ENCODE assay signal across 28 mouse cellular contexts in the genomic region with DNA sequence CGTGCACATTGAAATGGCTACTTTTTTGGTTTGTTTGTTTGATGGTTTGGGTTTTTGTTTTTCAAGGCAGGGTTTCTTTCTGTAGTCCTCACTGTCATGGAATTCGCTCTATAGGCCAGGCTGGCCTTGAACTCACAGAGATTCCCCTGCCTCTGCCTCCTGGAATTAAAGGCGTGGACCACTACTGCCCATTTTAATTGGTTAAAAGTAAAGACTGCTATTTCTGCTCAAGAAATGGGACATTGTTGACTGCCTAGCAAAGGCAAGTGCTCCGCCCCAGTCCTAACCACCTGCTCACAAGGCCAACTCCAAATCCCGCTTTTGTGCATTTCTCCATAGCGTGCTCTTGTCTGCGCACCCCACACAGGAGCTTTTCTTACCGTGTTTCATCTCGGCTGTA. TPM values are rescaled to one million over a fixed set of nuclear protein-coding genes. Genes with fewer than 3 reads are reported as not detected.
DNase-seq lines count a peak whose midpoint lies in the region; ATAC-seq and TF ChIP-seq lines count a peak whose summit lies in the region.
"Had no signal": no experiment of that assay in that cellular context is flagged by ENCODE, and none has a peak within 500 bp of the region (broad histone marks: within the 10 kb centered on the region; RNA-seq: fewer than 3 reads in every experiment).

No protein-coding gene starts in this region.

- no peaks in the 10 kb centered on the region for H3K9me3 ChIP-seq in E14TG2a.4 (ENCODE audit: low read length)
- H3K9me3 ChIP-seq in intestine, postnatal 0 days (ENCODE audit: control insufficient read depth), result no peaks in the 10 kb centered on the region
- H3K9me3 ChIP-seq: embryonic facial prominence, embryonic 13.5 days; embryonic facial prominence, embryonic 15.5 days; forebrain, embryonic 10.5 days; forebrain, embryonic 12.5 days; G1E had no signal

- H3K36me3 ChIP-seq in E14TG2a.4 (ENCODE audit: insufficient read depth, low read length), result peaks cover 83% of the 10 kb centered on the region
- no peaks in the 10 kb centered on the region for H3K36me3 ChIP-seq in intestine, postnatal 0 days (ENCODE audit: control insufficient read depth, insufficient read depth)
- H3K36me3 ChIP-seq: embryonic facial prominence, embryonic 15.5 days; forebrain, embryonic 12.5 days; G1E had no signal

- TF ChIP-seq CTCF in E14TG2a.4 (conservative IDR thresholded peaks at IDR 0.05; ENCODE audit: low read length), result no peak
- TF ChIP-seq CTCF in intestine, postnatal 0 days (IDR thresholded peaks at IDR 0.05; ENCODE audit: low read depth), result no peak

- no peak overlapping the region for H3K4me2 ChIP-seq in intestine, postnatal 0 days (replicated peaks; ENCODE audit: low read depth)
- H3K4me2 ChIP-seq: embryonic facial prominence, embryonic 13.5 days; embryonic facial prominence, embryonic 15.5 days; forebrain, embryonic 12.5 days had no signal

- WGBS in intestine, postnatal 0 days, result 97% methylated on average over 9 of the region's 9 CpGs

- H3K27me3 ChIP-seq in E14TG2a.4 (ENCODE audit: insufficient read depth, low read length), result no peaks in the 10 kb centered on the region
- no peaks in the 10 kb centered on the region for H3K27me3 ChIP-seq in intestine, postnatal 0 days (replicated peaks; ENCODE audit: control insufficient read depth, insufficient read depth, low read length)
- H3K27me3 ChIP-seq: embryonic facial prominence, embryonic 13.5 days; embryonic facial prominence, embryonic 15.5 days; forebrain, embryonic 12.5 days; Patski had no signal

- no peak for ATAC-seq in intestine, postnatal 0 days
- ATAC-seq: activated CD4-positive, CD25-positive, alpha-beta regulatory T cell, adult 4 months; forebrain, embryonic 14.5 days; forebrain, embryonic 16.5 days; Patski had no signal

- no peak overlapping the region for H3K27ac ChIP-seq in intestine, postnatal 0 days (ENCODE audit: low read depth, low read length)
- H3K27ac ChIP-seq: embryonic facial prominence, embryonic 13.5 days; embryonic facial prominence, embryonic 15.5 days; forebrain, embryonic 10.5 days; forebrain, embryonic 12.5 days had no signal

- DNase-seq in ES-CJ7 (ENCODE audit: low read depth, low spot score) (peak; percentile 62), R1 (ENCODE audit: low read depth, low spot score) (peak; percentile 80)
- no peak for DNase-seq in thymus, postnatal 0 days (ENCODE audit: low spot score)
- no peak for DNase-seq in embryo, embryonic 10.5 days (ENCODE audit: low spot score)
- DNase-seq: adrenal gland, adult 8-10 months; adrenal gland, postnatal 14 days; adrenal gland, postnatal 36 days; cerebellum, adult 11-12 months; cerebellum, adult 2 months; cerebellum, adult 9-10 months; cerebellum, postnatal 10 days; cerebellum, postnatal 25 days; embryo, embryonic 11 days had no signal

- no peak overlapping the region for H3K9ac ChIP-seq in intestine, postnatal 0 days (ENCODE audit: low read depth, low read length)
- H3K9ac ChIP-seq: embryonic facial prominence, embryonic 13.5 days; embryonic facial prominence, embryonic 15.5 days; forebrain, embryonic 12.5 days had no signal

- peaks cover 85% of the 10 kb centered on the region for H3K4me1 ChIP-seq in E14TG2a.4 (replicated peaks; ENCODE audit: low read depth, low read length)
- no peaks in the 10 kb centered on the region for H3K4me1 ChIP-seq in intestine, postnatal 0 days (replicated peaks; ENCODE audit: control insufficient read depth, insufficient read depth, low read length)

- H3K4me3 ChIP-seq in E14TG2a.4 (replicated peaks; ENCODE audit: low read length), result peak overlapping the region; percentile 57
- H3K4me3 ChIP-seq in intestine, postnatal 0 days (ENCODE audit: low read depth, low read length), result no peak overlapping the region
- H3K4me3 ChIP-seq: embryonic facial prominence, embryonic 13.5 days; embryonic facial prominence, embryonic 15.5 days; erythroblast, embryonic 14.5 days; forebrain, embryonic 10.5 days; forebrain, embryonic 12.5 days had no signal

RNA-seq across cellular contexts. Expression of a gene that starts 15.2 kb away (rescaled TPM):
- polyA plus RNA-seq in intestine, postnatal 0 days (2015; fragmentation: Nextera tagmentation; extraction: Ambion mirVana), result 23.3 and 36.2 TPM in 2 replicates
- polyA plus RNA-seq in thymus, postnatal 0 days (2015; fragmentation: Nextera tagmentation; extraction: Ambion mirVana), result 49.5 and 53.9 TPM in 2 replicates

RNA-seq across cellular contexts. Expression of a gene that starts 32.7 kb away (rescaled TPM):
- 94.0 and 129 TPM in 2 replicates for polyA plus RNA-seq in intestine, postnatal 0 days (2015; fragmentation: Nextera tagmentation; extraction: Ambion mirVana)
- 0.59 and 0.68 TPM in 2 replicates for polyA plus RNA-seq in thymus, postnatal 0 days (2015; fragmentation: Nextera tagmentation; extraction: Ambion mirVana)
- polyA plus RNA-seq: activated CD4-positive, CD25-positive, alpha-beta regulatory T cell, adult 4 months; cerebellum, adult 2 months; cortical plate, adult 2 months; embryonic facial prominence, embryonic 11.5 days; erythroblast, embryonic 14.5 days; forebrain, embryonic 10.5 days; forebrain, embryonic 12.5 days; forebrain, embryonic 14.5 days; forebrain, embryonic 16.5 days; frontal cortex, adult 2 months; G1E had no signal

RNA-seq across cellular contexts. Expression of a gene that starts 59.1 kb away (rescaled TPM):
- 66.1 and 82.0 TPM in 2 replicates for polyA plus RNA-seq in intestine, postnatal 0 days (2015; fragmentation: Nextera tagmentation; extraction: Ambion mirVana)
- 0.24 TPM in 1 of 2 replicates, not detected in the other for polyA plus RNA-seq in thymus, postnatal 0 days (2015; fragmentation: Nextera tagmentation; extraction: Ambion mirVana)
- polyA plus RNA-seq: activated CD4-positive, CD25-positive, alpha-beta regulatory T cell, adult 4 months; cerebellum, adult 2 months; cortical plate, adult 2 months; embryonic facial prominence, embryonic 11.5 days; embryonic facial prominence, embryonic 13.5 days; erythroblast, embryonic 14.5 days; forebrain, embryonic 10.5 days; forebrain, embryonic 12.5 days; forebrain, embryonic 14.5 days; forebrain, embryonic 16.5 days; frontal cortex, adult 2 months; G1E had no signal

Comparison
In these comparisons a context has a peak if more than half of its experiments do, and no peak if none do; other contexts are left out.
1. DNase-seq: peak in ES-CJ7 (single experiment) and R1 (single experiment); none in thymus, postnatal 0 days (single experiment) and embryo, embryonic 10.5 days (single experiment).
2. RNA of a gene that starts 32.7 kb away (polyA plus RNA-seq): 94.0 to 129 TPM in intestine, postnatal 0 days; 0.59 to 0.68 TPM in thymus, postnatal 0 days; every median in the first group is over 10 times any median in the second.
3. RNA of a gene that starts 59.1 kb away (polyA plus RNA-seq): 66.1 to 82.0 TPM in intestine, postnatal 0 days; 0.24 TPM in thymus, postnatal 0 days; every median in the first group is over 10 times any median in the second.